Mouse (Mus musculus) right cerebral cortex, postnatal 25 days (tissue): ENCODE data around the gene Tcea2.

Source experiments
- DNase-seq: peaks from one replicate; pipeline ENCODE4 v3.0.0; 2022

Tcea2 gene

GRCm38 (mm10) chr2:181716991-181717390 lies 36.9 kb downstream of the Tcea2 start:
- DNase-seq = no peak

DNA sequence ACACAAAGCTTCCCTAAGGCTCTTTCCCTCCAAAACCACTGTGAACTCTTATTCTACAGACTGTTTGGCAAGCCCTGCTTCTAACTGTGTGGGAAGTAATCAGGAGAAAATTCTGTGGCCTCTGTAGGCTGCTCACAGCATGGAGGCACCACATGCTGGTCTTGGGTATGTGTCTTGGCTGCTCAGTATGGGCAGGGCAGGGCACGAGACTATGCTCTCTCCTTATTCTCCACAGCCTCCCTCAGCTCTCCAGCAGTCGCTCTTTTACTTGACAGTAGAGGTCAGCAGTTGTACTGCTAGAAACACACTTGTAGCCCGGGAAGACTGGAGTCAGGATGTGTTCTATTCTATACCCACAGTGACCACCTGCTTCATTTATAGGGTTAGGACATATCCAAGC lies 40.0 kb downstream of the Tcea2 start:
- no peak for DNase-seq

DNA sequence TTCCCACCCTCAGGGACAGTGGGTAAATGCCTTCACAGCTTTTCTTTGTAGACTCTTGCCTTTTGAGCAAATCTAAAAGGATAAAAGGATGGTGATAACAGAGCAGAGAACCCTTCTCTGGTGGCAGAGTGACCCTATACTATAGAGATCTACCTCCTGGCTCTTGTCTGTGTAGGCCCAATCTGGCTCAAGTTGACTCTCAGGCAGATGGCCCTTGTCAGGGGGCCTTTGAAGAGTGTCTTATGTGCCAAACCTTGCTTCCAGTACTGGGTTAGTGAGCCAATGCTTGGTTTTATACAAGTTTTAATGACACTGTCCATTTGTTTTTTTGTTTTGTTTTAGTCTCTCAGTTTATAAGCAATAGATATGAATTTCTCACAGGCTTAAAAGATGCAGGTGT lies 41.1 kb downstream of the Tcea2 start:
- DNase-seq = no peak

GRCm38 (mm10) chr2:181722213-181722612 lies 42.1 kb downstream of the Tcea2 start:
- no peak for DNase-seq

GRCm38 (mm10) chr2:181727659-181728262 lies 47.7 kb downstream of the Tcea2 start:
- no peak for DNase-seq

DNA sequence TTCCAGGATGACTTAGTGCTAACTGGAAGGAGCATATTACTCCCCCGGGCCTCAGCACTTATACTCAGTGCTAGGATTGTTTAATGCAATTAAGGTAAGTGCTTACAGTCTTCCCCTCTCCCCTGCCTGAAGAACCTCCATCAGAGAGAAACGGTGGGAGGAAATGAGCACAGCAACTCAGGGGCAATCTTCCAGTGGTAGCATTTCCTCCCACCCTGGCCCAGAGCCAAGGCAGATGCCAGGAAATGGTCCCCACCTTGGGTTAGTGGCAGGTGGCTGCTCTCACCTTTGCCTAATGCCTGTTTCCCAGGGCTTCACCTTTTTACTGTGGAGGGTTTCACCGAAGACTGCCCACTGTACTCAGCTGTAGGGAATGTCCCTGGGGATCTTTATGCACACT lies 49.9 kb downstream of the Tcea2 start:
- no peak for DNase-seq
